Mouse (Mus musculus): Measurements from ENCODE around the gene Mad1l1. TPM values are rescaled to one million over a fixed set of nuclear protein-coding genes. Genes with fewer than 3 reads are reported as not detected.
A peak's percentile ranks its signal among the peaks of the same experiment; 100 is the strongest.

The Mad1l1 gene
- polyA plus RNA-seq, 1 experiment from 2014 or later = 20.5 TPM

DNA sequence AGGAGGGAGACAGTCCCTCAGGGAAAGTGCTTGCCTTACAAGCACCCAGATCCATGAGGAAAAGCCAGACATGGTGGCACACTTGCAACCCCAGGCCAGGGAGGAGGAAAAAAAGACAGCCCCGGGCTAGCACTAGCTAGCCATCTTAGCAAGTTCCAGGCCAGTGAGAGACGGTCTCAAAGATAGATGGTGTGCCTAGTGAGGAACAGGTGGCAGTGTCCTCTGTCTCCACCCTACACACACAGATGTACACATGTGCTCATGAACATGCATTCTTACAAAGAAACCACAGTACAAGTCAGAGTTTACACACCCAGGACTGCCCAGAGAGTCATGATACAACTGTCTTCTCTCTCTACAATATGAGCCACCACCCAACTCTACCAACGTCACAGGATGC, 258.5 kb downstream of the Mad1l1 start:
- 82% methylated on average over 3 of the region's 3 CpGs for WGBS
- H3K27me3 ChIP-seq (ENCODE audit: control insufficient read depth, insufficient read depth, low read length) = no peaks in the 10 kb centered on the region
- H3K4me3 ChIP-seq (ENCODE audit: control insufficient read depth in 1 of 2, insufficient read depth in 1 of 2, low read depth in 1 of 2, low read length in 2 of 2) = no peak overlapping the region
- H3K9me3 ChIP-seq (ENCODE audit: control insufficient read depth, low read length) = no peaks in the 10 kb centered on the region
- H3K4me1 ChIP-seq (ENCODE audit: control insufficient read depth in 2 of 2, insufficient read depth in 2 of 2, low read length in 2 of 2) = peaks cover 0 to 3% of the 10 kb centered on the region in 2 experiments; a peak in 1 of 4 replicates
- no peak overlapping the region for H3K4me2 ChIP-seq (ENCODE audit: low read length)
- no peak overlapping the region for H3K9ac ChIP-seq (ENCODE audit: low read length)
- no peak for ATAC-seq (ENCODE audit: insufficient number of reproducible peaks, insufficient read depth, low FRiP score, low read depth)
- no peak overlapping the region for H3K27ac ChIP-seq (replicated peaks in 1 of 2; ENCODE audit: control insufficient read depth in 1 of 2, insufficient read depth in 1 of 2, low read depth in 2 of 2, low read length in 2 of 2)
- H3K36me3 ChIP-seq (ENCODE audit: control insufficient read depth, insufficient read depth, low read length) = peaks cover 8% of the 10 kb centered on the region; the same call in 1 of the 2 replicates

- peaks cover 0 to 3% of the 10 kb centered on the region in 2 experiments; a peak in 1 of 4 replicates for H3K4me1 ChIP-seq (ENCODE audit: control insufficient read depth in 2 of 2, insufficient read depth in 2 of 2, low read length in 2 of 2)
- no peak overlapping the region for H3K4me2 ChIP-seq (ENCODE audit: low read length)
- H3K27ac ChIP-seq (replicated peaks in 1 of 2; ENCODE audit: control insufficient read depth in 1 of 2, insufficient read depth in 1 of 2, low read depth in 2 of 2, low read length in 2 of 2) = no peak overlapping the region
- 66% methylated on average over 3 of the region's 3 CpGs for WGBS
- H3K9ac ChIP-seq (ENCODE audit: low read length) = no peak overlapping the region
- H3K4me3 ChIP-seq (ENCODE audit: control insufficient read depth in 1 of 2, insufficient read depth in 1 of 2, low read depth in 1 of 2, low read length in 2 of 2) = no peak overlapping the region
- H3K27me3 ChIP-seq (ENCODE audit: control insufficient read depth, insufficient read depth, low read length) = no peaks in the 10 kb centered on the region
- no peak for ATAC-seq (ENCODE audit: insufficient number of reproducible peaks, insufficient read depth, low FRiP score, low read depth)
- no peaks in the 10 kb centered on the region for H3K9me3 ChIP-seq (ENCODE audit: control insufficient read depth, low read length)
- peaks cover 8% of the 10 kb centered on the region; the same call in 1 of the 2 replicates for H3K36me3 ChIP-seq (ENCODE audit: control insufficient read depth, insufficient read depth, low read length)
Observed at GRCm38 (mm10) chr5:140062316-140062715, 259.0 kb downstream of the Mad1l1 start.

DNA sequence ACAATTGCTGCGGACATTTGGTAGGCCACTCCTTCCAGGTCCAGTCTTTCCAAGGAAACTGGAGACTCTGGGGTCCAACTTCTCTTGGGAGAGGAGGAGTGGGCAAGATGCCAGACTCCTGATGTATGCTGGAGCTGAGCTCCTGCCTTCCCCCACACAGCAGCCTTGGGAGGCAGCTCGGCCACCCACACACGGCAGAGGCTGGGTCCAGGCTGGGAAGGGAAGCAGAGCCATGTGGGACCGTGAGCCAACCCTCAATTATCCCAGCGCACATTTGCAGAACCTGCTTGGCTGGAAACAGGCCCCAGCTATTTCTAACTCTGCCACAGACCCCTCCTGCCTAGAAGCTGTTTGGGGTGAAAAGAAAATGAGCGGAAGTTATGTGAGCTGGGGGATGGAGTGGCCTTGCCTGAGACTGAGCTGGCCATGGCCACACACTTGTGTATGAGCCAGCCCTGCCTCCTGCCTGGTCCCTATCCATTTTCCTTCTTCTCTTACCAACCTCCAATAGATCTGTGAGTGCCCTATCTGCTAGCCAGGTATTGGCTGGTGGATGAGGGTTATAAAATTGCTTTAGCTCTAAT, 260.0 kb downstream of the Mad1l1 start:
- peaks cover 0 to 3% of the 10 kb centered on the region in 2 experiments; a peak in 1 of 4 replicates for H3K4me1 ChIP-seq (ENCODE audit: control insufficient read depth in 2 of 2, insufficient read depth in 2 of 2, low read length in 2 of 2)
- H3K4me3 ChIP-seq (ENCODE audit: control insufficient read depth in 1 of 2, insufficient read depth in 1 of 2, low read depth in 1 of 2, low read length in 2 of 2) = no peak overlapping the region
- H3K27ac ChIP-seq (replicated peaks in 1 of 2; ENCODE audit: control insufficient read depth in 1 of 2, insufficient read depth in 1 of 2, low read depth in 2 of 2, low read length in 2 of 2) = no peak overlapping the region
- H3K36me3 ChIP-seq (ENCODE audit: control insufficient read depth, insufficient read depth, low read length) = peaks cover 8% of the 10 kb centered on the region; the same call in 1 of the 2 replicates
- ATAC-seq (ENCODE audit: insufficient number of reproducible peaks, insufficient read depth, low FRiP score, low read depth) = 0 out of 2 replicates have a peak, but pooled peaks have one; percentile 55
- H3K27me3 ChIP-seq (ENCODE audit: control insufficient read depth, insufficient read depth, low read length) = no peaks in the 10 kb centered on the region
- 52% methylated on average over 6 of the region's 6 CpGs for WGBS
- no peaks in the 10 kb centered on the region for H3K9me3 ChIP-seq (ENCODE audit: control insufficient read depth, low read length)
- no peak overlapping the region for H3K4me2 ChIP-seq (ENCODE audit: low read length)
- H3K9ac ChIP-seq (ENCODE audit: low read length) = no peak overlapping the region

GRCm38 (mm10) chr5:140056291-140056690, 265.1 kb downstream of the Mad1l1 start:
- WGBS = 78% methylated on average over 3 of the region's 3 CpGs
- H3K36me3 ChIP-seq (ENCODE audit: control insufficient read depth, insufficient read depth, low read length) = no peaks in the 10 kb centered on the region
- H3K4me1 ChIP-seq (ENCODE audit: control insufficient read depth in 2 of 2, insufficient read depth in 2 of 2, low read length in 2 of 2) = peaks cover 8 to 9% of the 10 kb centered on the region in 2 experiments
- no peak overlapping the region for H3K9ac ChIP-seq (ENCODE audit: low read length)
- no peaks in the 10 kb centered on the region for H3K27me3 ChIP-seq (ENCODE audit: control insufficient read depth, insufficient read depth, low read length)
- H3K9me3 ChIP-seq (ENCODE audit: control insufficient read depth, low read length) = no peaks in the 10 kb centered on the region
- no peak overlapping the region for H3K4me3 ChIP-seq (ENCODE audit: control insufficient read depth in 1 of 2, insufficient read depth in 1 of 2, low read depth in 1 of 2, low read length in 2 of 2)
- H3K4me2 ChIP-seq (ENCODE audit: low read length) = no peak overlapping the region
- no peak overlapping the region for H3K27ac ChIP-seq (replicated peaks in 1 of 2; ENCODE audit: control insufficient read depth in 1 of 2, insufficient read depth in 1 of 2, low read depth in 2 of 2, low read length in 2 of 2)
- ATAC-seq (ENCODE audit: insufficient number of reproducible peaks, insufficient read depth, low FRiP score, low read depth) = no peak

GRCm38 (mm10) chr5:140055431-140055830, 265.9 kb downstream of the Mad1l1 start:
- Histone ChIP-seq H3K4me1 (ENCODE audit: control insufficient read depth in 2 of 2, insufficient read depth in 2 of 2, low read length in 2 of 2) (peaks cover 6 to 9% of the 10 kb centered on the region in 2 experiments), H3K27ac (replicated peaks in 1 of 2; ENCODE audit: control insufficient read depth in 1 of 2, insufficient read depth in 1 of 2, low read depth in 2 of 2, low read length in 2 of 2) (no peak overlapping the region), H3K9ac (ENCODE audit: low read length) (no peak overlapping the region), H3K27me3 (ENCODE audit: control insufficient read depth, insufficient read depth, low read length) (no peaks in the 10 kb centered on the region), H3K36me3 (ENCODE audit: control insufficient read depth, insufficient read depth, low read length) (no peaks in the 10 kb centered on the region), H3K9me3 (ENCODE audit: control insufficient read depth, low read length) (no peaks in the 10 kb centered on the region), H3K4me3 (ENCODE audit: control insufficient read depth in 1 of 2, insufficient read depth in 1 of 2, low read depth in 1 of 2, low read length in 2 of 2) (no peak overlapping the region), H3K4me2 (ENCODE audit: low read length) (no peak overlapping the region)
- no peak for ATAC-seq (ENCODE audit: insufficient number of reproducible peaks, insufficient read depth, low FRiP score, low read depth)
- WGBS = 73% methylated on average over 3 of the region's 3 CpGs

GRCm38 (mm10) chr5:140053626-140054025, 267.7 kb downstream of the Mad1l1 start:
- WGBS = 35% methylated on average over 3 of the region's 3 CpGs
- no peaks in the 10 kb centered on the region for H3K9me3 ChIP-seq (ENCODE audit: control insufficient read depth, low read length)

DNA sequence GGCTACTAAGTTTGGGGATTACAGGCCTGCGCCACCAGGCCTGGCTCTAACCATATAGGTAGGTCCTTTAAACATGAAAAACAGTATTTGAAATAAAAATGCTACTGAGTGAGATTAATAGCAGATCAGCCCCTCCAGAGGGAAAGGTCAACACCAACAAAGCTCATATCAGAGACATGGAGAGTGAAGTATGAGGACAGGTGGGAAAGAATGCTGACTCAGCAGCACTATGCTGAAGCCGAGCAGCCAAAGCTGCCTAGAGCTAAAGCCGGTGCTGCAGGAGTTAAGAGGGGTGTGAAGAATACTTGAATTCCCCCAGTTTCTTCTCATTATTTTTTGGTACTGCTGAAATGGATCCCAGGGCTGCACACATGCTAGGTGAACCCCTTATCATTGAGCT, 268.9 kb downstream of the Mad1l1 start:
- no peak overlapping the region for H3K4me3 ChIP-seq (ENCODE audit: control insufficient read depth in 1 of 2, insufficient read depth in 1 of 2, low read depth in 1 of 2, low read length in 2 of 2)
- ATAC-seq (ENCODE audit: insufficient number of reproducible peaks, insufficient read depth, low FRiP score, low read depth) = no peak
- WGBS = 91% methylated on average over 3 of the region's 3 CpGs

More at GRCm38 (mm10) chr5:140053626-140054025, 267.7 kb downstream of the Mad1l1 start:
- no peaks in the 10 kb centered on the region for H3K36me3 ChIP-seq (ENCODE audit: control insufficient read depth, insufficient read depth, low read length)
- ATAC-seq (ENCODE audit: insufficient number of reproducible peaks, insufficient read depth, low FRiP score, low read depth) = no peak
- H3K9ac ChIP-seq (ENCODE audit: low read length) = no peak overlapping the region
- peaks cover 6 to 9% of the 10 kb centered on the region in 2 experiments for H3K4me1 ChIP-seq (ENCODE audit: control insufficient read depth in 2 of 2, insufficient read depth in 2 of 2, low read length in 2 of 2)
- H3K27ac ChIP-seq (replicated peaks in 1 of 2; ENCODE audit: control insufficient read depth in 1 of 2, insufficient read depth in 1 of 2, low read depth in 2 of 2, low read length in 2 of 2) = no peak overlapping the region
- H3K27me3 ChIP-seq (ENCODE audit: control insufficient read depth, insufficient read depth, low read length) = 0 out of 2 replicates have a peak, but pooled peaks cover 5% of the 10 kb centered on the region
- H3K4me3 ChIP-seq (ENCODE audit: control insufficient read depth in 1 of 2, insufficient read depth in 1 of 2, low read depth in 1 of 2, low read length in 2 of 2) = no peak overlapping the region
- H3K4me2 ChIP-seq (ENCODE audit: low read length) = no peak overlapping the region

GRCm38 (mm10) chr5:140045453-140045852, 275.9 kb downstream of the Mad1l1 start:
- Histone ChIP-seq H3K9ac (ENCODE audit: low read length) (no peak overlapping the region), H3K27me3 (ENCODE audit: control insufficient read depth, insufficient read depth, low read length) (peaks cover 24% of the 10 kb centered on the region), H3K36me3 (ENCODE audit: control insufficient read depth, insufficient read depth, low read length) (no peaks in the 10 kb centered on the region), H3K4me1 (ENCODE audit: control insufficient read depth in 2 of 2, insufficient read depth in 2 of 2, low read length in 2 of 2) (peaks cover 12 to 13% of the 10 kb centered on the region in 2 experiments), H3K4me3 (ENCODE audit: control insufficient read depth in 1 of 2, insufficient read depth in 1 of 2, low read depth in 1 of 2, low read length in 2 of 2) (no peak overlapping the region), H3K27ac (replicated peaks in 1 of 2; ENCODE audit: control insufficient read depth in 1 of 2, insufficient read depth in 1 of 2, low read depth in 2 of 2, low read length in 2 of 2) (no peak overlapping the region), H3K4me2 (ENCODE audit: low read length) (no peak overlapping the region), H3K9me3 (ENCODE audit: control insufficient read depth, low read length) (no peaks in the 10 kb centered on the region)
- 94% methylated on average over 2 of the region's 2 CpGs for WGBS
- no peak for ATAC-seq (ENCODE audit: insufficient number of reproducible peaks, insufficient read depth, low FRiP score, low read depth)

More for the DNA sequence above, 268.9 kb downstream of the Mad1l1 start:
- Histone ChIP-seq H3K36me3 (ENCODE audit: control insufficient read depth, insufficient read depth, low read length) (no peaks in the 10 kb centered on the region), H3K4me2 (ENCODE audit: low read length) (no peak overlapping the region), H3K27ac (replicated peaks in 1 of 2; ENCODE audit: control insufficient read depth in 1 of 2, insufficient read depth in 1 of 2, low read depth in 2 of 2, low read length in 2 of 2) (no peak overlapping the region), H3K9ac (ENCODE audit: low read length) (no peak overlapping the region), H3K9me3 (ENCODE audit: control insufficient read depth, low read length) (no peaks in the 10 kb centered on the region), H3K27me3 (ENCODE audit: control insufficient read depth, insufficient read depth, low read length) (0 out of 2 replicates have a peak, but pooled peaks cover 5% of the 10 kb centered on the region), H3K4me1 (ENCODE audit: control insufficient read depth in 2 of 2, insufficient read depth in 2 of 2, low read length in 2 of 2) (peaks cover 6 to 9% of the 10 kb centered on the region in 2 experiments)
